Mouse (Mus musculus) hindbrain, postnatal 0 days (tissue): ENCODE data around the gene Tet1. TPM values are rescaled to one million over a fixed set of nuclear protein-coding genes. Genes with fewer than 3 reads are reported as not detected.
A peak's percentile ranks its signal among the peaks of the same experiment; 100 is the strongest.

Experiments used
- ATAC-seq: fragments of 200-750 bp; cut with Nextera tagmentation; 2 replicates; pipeline ENCODE4 v1.8.0; 2017; ENCODE audit warnings: mild to moderate bottlenecking, moderate TSS enrichment, moderate library complexity
- DNase-seq: peaks from one replicate; pipeline ENCODE4 v3.0.0-alpha.2; 2015; ENCODE audit warnings: low spot score
- H3K27ac ChIP-seq: fragments of 300-500 bp; sonication (generic); 2 replicates; pipeline ENCODE4 v1.5.1; 2014; ENCODE audit warnings: mild to moderate bottlenecking
- H3K27me3 ChIP-seq: fragments of 300-500 bp; sonication (generic); 2 replicates; pipeline ENCODE4 v1.6.1; 2014; ENCODE audit warnings: low read length, mixed read lengths; ENCODE audit not compliant: insufficient read depth
- H3K36me3 ChIP-seq: fragments of 300-500 bp; sonication (generic); 2 replicates; pipeline ENCODE4 v1.6.1; 2014; ENCODE audit warnings: low read length, mixed read lengths; ENCODE audit not compliant: insufficient read depth
- H3K4me1 ChIP-seq: fragments of 300-500 bp; sonication (generic); 2 replicates; pipeline ENCODE4 v1.6.1; 2014; ENCODE audit warnings: antibody characterized with exemption, low read length, mixed read lengths; ENCODE audit not compliant: insufficient read depth
- H3K4me2 ChIP-seq: fragments of 300-500 bp; sonication (generic); 2 replicates; pipeline ENCODE4 v1.6.1; 2014; ENCODE audit warnings: low read depth, mild to moderate bottlenecking, low read length, moderate library complexity, mixed read lengths
- H3K4me3 ChIP-seq: fragments of 300-500 bp; sonication (generic); 2 replicates; pipeline ENCODE4 v1.5.1; 2014; ENCODE audit warnings: low read length
- H3K9ac ChIP-seq: fragments of 300-500 bp; sonication (generic); replicated peaks from 2 replicates; pipeline ENCODE4 v1.6.1; 2014; ENCODE audit warnings: mild to moderate bottlenecking, low read length, moderate library complexity, mixed read lengths
- H3K9me3 ChIP-seq: fragments of 300-500 bp; sonication (generic); 2 replicates; pipeline ENCODE4 v1.6.1; 2016; ENCODE audit warnings: low read length, mixed read lengths
- CTCF ChIP-seq: IDR thresholded peaks from 2 replicates; pipeline ENCODE4 v1.5.1; 2016; ENCODE audit warnings: antibody characterized with exemption, control low read depth, low read depth
- WGBS: fragments of 180-500 bp; shearing (Covaris S2); extraction: QIAGEN DNeasy Blood & Tissue Kit; methylation state at CpG from one replicate; pipeline ENCODE4 v1.1.7; 2014; 5-methylcytosine and 5-hydroxymethylcytosine counted together
- polyA plus RNA-seq: library from polyadenylated mRNA; unstranded; fragments of >200 nt; fragmentation: Nextera tagmentation; extraction: Ambion mirVana; gene quantifications from 2 replicates; pipeline ENCODE4 v1.2.1, GENCODE M21; 2015
- total RNA-seq: library from RNA; depleted of rRNA; stranded (reverse); fragments of >200 nt; gene quantifications from 2 replicates; pipeline ENCODE4 v1.2.3, GENCODE M21; 2014

Tet1 gene
- total and polyA plus RNA-seq, 2 experiments from 2014 or later: 32.2 to 39.5 TPM

- TF ChIP-seq CTCF: no peak
- Histone ChIP-seq H3K4me3 (peak overlapping the region; percentile 78), H3K9ac (peak overlapping the region; percentile 87), H3K27ac (peak overlapping the region; percentile 89), H3K27me3 (no peaks in the 10 kb centered on the region), H3K4me1 (peaks cover 3% of the 10 kb centered on the region; the same call in 1 of the 2 replicates), H3K36me3 (no peaks in the 10 kb centered on the region), H3K9me3 (no peaks in the 10 kb centered on the region), H3K4me2 (peak overlapping the region; percentile 87)
- WGBS: under 1% methylated on average over 28 of the region's 29 CpGs
- DNase-seq: no peak
- ATAC-seq: peak; percentile 73
Measured at GRCm38 (mm10) chr10:62920766-62921156, 12.0 kb upstream of the Tet1 start.

GRCm38 (mm10) chr10:62919925-62920765 is 11.3 kb upstream of the Tet1 start, which contains the start of gene Slc25a16:
Gene Slc25a16, plus strand, starts transcription at chr10:62920633.
- H3K9ac ChIP-seq: peak within 1 kb of the TSS; percentile 87
- H3K4me1 ChIP-seq: peaks cover 3% of the 10 kb centered on the region; the same call in 1 of the 2 replicates
- H3K27me3 ChIP-seq: no peaks in the 10 kb centered on the region
- peak within 1 kb of the TSS; percentile 89 for H3K27ac ChIP-seq
- H3K9me3 ChIP-seq: no peaks in the 10 kb centered on the region
- peak; percentile 97 for DNase-seq
- no peak for TF ChIP-seq CTCF
- peak; percentile 97 for ATAC-seq
- peak within 1 kb of the TSS; percentile 78 for H3K4me3 ChIP-seq
- 8% methylated on average over 50 of the region's 50 CpGs for WGBS
- peak within 1 kb of the TSS; percentile 87 for H3K4me2 ChIP-seq
- no peaks in the 10 kb centered on the region for H3K36me3 ChIP-seq

GRCm38 (mm10) chr10:62918985-62919384 is 10.2 kb upstream of the Tet1 start:
- DNase-seq (no peak), ATAC-seq (no peak)
- Histone ChIP-seq H3K36me3 (no peaks in the 10 kb centered on the region), H3K9me3 (no peaks in the 10 kb centered on the region), H3K4me2 (no peak overlapping the region), H3K9ac (no peak overlapping the region), H3K27ac (no peak overlapping the region), H3K27me3 (no peaks in the 10 kb centered on the region), H3K4me3 (no peak overlapping the region), H3K4me1 (peaks cover 3% of the 10 kb centered on the region; the same call in 1 of the 2 replicates)
- WGBS: 85% methylated on average over 3 of the region's 3 CpGs
- TF ChIP-seq CTCF: no peak

GRCm38 (mm10) chr10:62911120-62911519 is 2.3 kb upstream of the Tet1 start:
- no peak overlapping the region for H3K27ac ChIP-seq
- no peak overlapping the region for H3K9ac ChIP-seq
- no peaks in the 10 kb centered on the region for H3K4me1 ChIP-seq
- H3K36me3 ChIP-seq: no peaks in the 10 kb centered on the region
- no peak overlapping the region for H3K4me3 ChIP-seq
- DNase-seq: no peak
- H3K27me3 ChIP-seq: no peaks in the 10 kb centered on the region
- H3K9me3 ChIP-seq: no peaks in the 10 kb centered on the region
- H3K4me2 ChIP-seq: no peak overlapping the region
- no peak for ATAC-seq
- whole genome bisulfite sequencing: 95% methylated on average over 2 of the region's 2 CpGs
- no peak for TF ChIP-seq CTCF

GRCm38 (mm10) chr10:62906336-62906735 is 2.5 kb downstream of the Tet1 start:
- Histone ChIP-seq H3K9me3 (no peaks in the 10 kb centered on the region), H3K4me2 (no peak overlapping the region), H3K4me1 (no peaks in the 10 kb centered on the region), H3K4me3 (no peak overlapping the region), H3K9ac (no peak overlapping the region), H3K36me3 (no peaks in the 10 kb centered on the region), H3K27me3 (no peaks in the 10 kb centered on the region), H3K27ac (no peak overlapping the region)
- no peak for DNase-seq
- no peak for TF ChIP-seq CTCF
- WGBS: 96% methylated on average over 7 of the region's 7 CpGs
- no peak for ATAC-seq

GRCm38 (mm10) chr10:62902829-62903228 is 6.0 kb downstream of the Tet1 start:
- Histone ChIP-seq H3K36me3 (no peaks in the 10 kb centered on the region), H3K27ac (no peak overlapping the region), H3K9me3 (no peaks in the 10 kb centered on the region), H3K9ac (no peak overlapping the region), H3K4me2 (no peak overlapping the region), H3K27me3 (no peaks in the 10 kb centered on the region), H3K4me3 (no peak overlapping the region), H3K4me1 (no peaks in the 10 kb centered on the region)
- no peak for TF ChIP-seq CTCF
- ATAC-seq (no peak), DNase-seq (no peak)
- WGBS: 54% methylated on average over 1 of the region's 1 CpGs

GRCm38 (mm10) chr10:62901826-62902225 is 7.0 kb downstream of the Tet1 start:
- Histone ChIP-seq H3K4me3 (no peak overlapping the region), H3K27ac (no peak overlapping the region), H3K4me2 (no peak overlapping the region), H3K4me1 (no peaks in the 10 kb centered on the region), H3K36me3 (no peaks in the 10 kb centered on the region), H3K9me3 (no peaks in the 10 kb centered on the region), H3K27me3 (no peaks in the 10 kb centered on the region), H3K9ac (no peak overlapping the region)
- 46% methylated on average over 8 of the region's 8 CpGs for WGBS
- ATAC-seq (no peak), DNase-seq (no peak)
- TF ChIP-seq CTCF: no peak
